Mouse (Mus musculus): ENCODE data around the gene Zswim4.

Gene Zswim4

DNA sequence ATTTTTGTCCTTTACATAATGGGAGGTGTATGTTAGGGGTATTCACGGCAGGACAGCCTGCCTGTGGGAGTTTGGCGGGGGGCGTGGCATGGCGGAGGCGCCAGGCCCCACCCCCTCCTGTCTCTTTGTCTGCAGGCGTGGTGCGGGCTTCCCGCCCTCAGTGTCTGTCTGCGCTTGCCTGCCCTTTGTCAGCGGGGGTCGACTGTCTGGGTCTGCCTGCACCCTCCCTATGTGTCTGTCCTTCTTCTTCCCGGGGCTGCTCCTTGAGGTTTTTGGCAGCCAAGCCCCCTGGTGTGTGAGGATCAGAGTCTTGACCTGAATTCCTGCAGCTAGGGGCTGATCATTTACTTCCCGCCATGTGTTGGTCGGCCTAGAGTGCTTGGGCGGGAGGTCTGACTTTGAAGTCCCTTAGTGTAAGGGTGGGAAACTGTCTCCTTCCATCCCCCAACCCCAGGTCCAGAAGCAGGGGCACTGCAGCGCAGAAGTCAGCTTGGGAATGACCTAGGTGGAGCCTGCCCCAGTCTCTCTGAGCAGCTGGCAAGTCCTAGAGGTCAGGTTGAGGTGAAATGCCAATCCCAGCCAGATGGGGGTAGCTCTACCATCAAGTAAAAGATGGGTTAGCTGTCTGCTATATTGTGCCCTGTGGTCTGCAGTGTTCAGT, 56.2 kb downstream of the Zswim4 start:
- DNase-seq: no peak

DNA sequence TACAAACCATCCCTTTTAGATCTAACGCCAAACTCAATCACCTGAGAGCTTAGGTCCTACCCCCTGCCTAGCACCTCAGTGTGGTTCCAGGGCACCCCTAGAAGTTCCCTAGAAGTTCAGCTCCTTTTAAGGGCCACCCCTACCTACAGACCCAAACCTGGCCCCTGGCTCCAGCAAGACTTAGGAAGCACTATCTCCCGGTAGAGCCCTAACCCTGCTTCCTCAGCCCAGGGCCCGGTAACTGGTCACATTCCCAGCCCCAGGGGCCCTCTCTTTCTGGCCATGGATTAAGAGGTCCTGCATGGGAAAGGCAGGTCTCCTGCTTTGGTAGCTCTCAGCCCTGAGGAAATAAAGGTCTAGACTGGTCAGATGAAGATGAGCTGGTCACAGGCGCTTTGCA, 56.9 kb downstream of the Zswim4 start:
- DNase-seq: no peak

DNA sequence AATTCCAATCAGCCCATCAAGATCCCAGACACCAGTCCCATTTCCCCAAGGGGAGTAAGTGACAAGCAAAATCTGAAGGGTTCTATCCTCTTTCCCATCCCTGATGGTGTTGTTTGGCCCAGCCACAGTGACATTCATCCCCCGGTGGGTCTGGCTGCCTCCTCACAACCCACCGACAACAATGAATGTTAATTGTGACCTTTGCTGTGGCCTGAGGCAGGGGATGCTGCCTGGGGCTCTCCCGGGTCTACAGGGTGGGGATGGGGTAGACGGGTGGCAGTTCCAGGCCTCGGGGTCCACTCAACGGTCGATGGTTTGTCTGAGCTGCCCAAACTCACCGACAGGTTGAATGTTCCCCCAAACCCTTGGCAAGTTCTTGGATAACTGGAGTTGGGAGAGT, 58.3 kb downstream of the Zswim4 start:
- DNase-seq: no peak

DNA sequence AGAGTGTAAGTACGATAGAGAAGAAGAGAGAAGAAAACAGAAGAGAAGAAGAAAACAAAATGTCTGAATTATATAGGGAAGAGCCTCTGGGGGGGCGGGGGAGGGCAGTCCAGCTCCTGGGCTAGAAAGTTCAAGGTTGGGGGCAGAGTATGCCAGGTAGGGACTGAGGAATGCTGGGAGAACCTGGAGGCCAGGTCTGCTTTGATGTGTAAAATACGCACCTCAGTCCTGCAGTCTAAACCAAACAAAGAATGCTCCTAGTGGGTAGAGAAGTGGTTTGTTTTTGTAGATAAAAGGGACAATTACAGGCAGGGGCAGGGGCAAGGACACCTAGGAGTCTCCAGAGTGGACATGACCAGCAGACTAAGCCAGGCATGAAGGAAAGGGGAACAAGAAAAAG, 59.5 kb downstream of the Zswim4 start:
- no peak for DNase-seq

DNA sequence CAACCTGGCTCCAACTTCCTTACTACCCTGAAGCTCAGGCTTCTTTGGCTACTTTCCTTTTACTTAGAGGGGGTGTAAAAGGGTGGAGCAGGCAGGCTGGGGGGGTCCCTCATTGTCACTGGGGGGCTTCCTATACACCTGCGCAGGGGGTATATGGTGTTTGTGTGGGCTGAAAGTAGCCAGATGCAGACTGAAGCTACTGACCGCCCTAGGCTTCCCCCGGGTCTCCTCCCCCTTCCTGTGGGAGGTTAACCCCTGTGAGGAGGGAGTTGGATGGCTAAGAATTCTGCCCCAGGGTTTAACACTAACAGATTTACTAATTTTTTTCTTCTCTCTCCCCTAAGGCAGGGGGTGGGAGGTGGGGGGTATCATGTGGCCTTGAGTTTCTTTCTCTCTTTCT, 60.3 kb downstream of the Zswim4 start:
- DNase-seq: no peak

DNA sequence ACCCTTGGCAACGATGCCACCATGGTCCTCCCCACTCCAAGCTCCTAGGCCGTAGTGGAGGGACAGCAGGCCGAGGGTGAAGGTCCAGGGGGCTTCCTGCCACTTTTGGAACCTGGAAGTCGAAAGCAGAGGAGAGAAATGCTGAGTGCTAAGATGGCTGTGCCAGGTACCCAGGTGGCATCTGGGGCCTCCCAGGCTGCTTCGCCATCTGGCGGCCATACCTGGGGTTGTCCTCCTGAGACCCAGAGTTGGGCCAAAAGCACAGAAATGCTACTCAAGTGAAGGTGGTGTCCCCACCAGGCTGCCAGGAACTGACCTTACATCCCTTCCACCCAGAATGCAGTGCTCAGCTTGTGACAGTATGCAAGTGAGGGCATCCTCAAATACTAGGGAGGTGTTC, 63.0 kb downstream of the Zswim4 start:
- peak in 1 of 2 experiments; percentile 37 for DNase-seq

DNA sequence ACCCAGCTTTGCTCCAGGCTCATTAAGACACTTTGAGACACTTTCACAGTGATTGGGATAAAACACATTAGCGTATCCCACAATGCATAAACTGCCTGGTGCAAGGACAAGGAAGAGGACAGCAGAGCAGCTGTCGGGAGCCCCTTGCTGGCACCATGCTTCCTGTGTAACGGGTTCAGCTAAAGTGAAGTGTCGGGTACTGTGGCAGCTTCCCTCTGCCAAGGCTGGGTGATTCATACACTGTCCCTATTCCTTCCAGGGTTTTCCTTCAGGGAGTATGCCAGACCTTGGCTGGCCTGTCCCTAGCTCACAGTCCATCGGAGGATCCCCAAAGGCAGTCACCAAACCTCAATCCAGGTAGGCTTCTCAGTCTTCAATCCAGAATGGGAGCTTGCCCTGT, 66.8 kb downstream of the Zswim4 start:
- DNase-seq: no peak

DNA sequence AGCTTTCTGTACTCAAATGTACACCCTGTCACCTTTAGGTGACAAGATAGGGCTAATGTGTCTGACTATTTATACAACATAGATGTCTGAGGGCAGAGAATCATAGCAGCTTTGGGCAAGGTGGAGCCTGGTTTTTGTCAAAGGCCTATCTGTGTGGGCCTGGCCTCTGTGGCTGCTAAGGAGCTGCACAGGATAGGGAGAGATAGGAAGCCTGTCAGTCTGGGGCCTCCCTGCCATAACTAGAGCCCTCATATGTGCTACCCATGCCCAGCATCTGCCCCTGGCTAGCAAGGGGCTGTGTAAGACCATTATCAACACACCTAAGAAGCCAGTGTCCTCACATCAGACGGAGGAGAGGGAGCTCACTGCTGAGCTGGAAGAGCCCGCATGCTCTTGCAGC, 69.2 kb downstream of the Zswim4 start:
- no peak for DNase-seq
